Mouse (Mus musculus) adrenal gland, postnatal 4 days (tissue): ENCODE data around the gene Itga11. TPM values are rescaled to one million over a fixed set of nuclear protein-coding genes. Genes with fewer than 3 reads are reported as not detected.
"Not testable (repeated sequence)": the region's sequence is repeated elsewhere in the genome, so short reads cannot be mapped to it uniquely, and the experiment has no call there.

Experiments
- DNase-seq, 2 experiments: peaks; one replicate each; pipeline ENCODE4 v3.0.0; 2021 to 2022; ENCODE audit warnings: low spot score in 2 of 2, mixed read lengths in 2 of 2
- total RNA-seq, 2 experiments: library from RNA; stranded (reverse); gene quantifications; 2 replicates each; pipeline ENCODE4 v1.2.3; 2021

Gene Itga11
- total RNA-seq, 2 experiments from 2014 or later: 2.3 to 2.9 TPM

DNA sequence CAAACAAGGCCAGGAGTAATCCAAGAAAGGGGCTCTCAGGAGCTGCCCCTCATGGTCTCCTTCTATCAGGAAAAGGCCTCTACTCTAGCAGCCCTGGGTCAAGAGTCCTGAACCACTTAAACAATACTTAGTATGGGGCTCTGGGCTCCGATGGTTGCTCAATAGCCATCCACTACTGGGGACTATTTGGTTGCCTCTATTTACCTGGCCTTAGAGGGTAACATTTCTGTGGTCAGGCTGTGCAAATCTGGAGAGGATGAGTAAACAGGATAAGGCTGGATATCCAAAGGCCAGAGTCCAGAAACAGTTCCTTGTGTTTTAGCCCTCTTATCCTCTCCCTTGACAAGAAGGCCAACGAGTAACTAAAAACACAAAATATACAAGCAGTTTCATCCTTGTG lies 137.1 kb downstream of the Itga11 start:
- DNase-seq: no peak

DNA sequence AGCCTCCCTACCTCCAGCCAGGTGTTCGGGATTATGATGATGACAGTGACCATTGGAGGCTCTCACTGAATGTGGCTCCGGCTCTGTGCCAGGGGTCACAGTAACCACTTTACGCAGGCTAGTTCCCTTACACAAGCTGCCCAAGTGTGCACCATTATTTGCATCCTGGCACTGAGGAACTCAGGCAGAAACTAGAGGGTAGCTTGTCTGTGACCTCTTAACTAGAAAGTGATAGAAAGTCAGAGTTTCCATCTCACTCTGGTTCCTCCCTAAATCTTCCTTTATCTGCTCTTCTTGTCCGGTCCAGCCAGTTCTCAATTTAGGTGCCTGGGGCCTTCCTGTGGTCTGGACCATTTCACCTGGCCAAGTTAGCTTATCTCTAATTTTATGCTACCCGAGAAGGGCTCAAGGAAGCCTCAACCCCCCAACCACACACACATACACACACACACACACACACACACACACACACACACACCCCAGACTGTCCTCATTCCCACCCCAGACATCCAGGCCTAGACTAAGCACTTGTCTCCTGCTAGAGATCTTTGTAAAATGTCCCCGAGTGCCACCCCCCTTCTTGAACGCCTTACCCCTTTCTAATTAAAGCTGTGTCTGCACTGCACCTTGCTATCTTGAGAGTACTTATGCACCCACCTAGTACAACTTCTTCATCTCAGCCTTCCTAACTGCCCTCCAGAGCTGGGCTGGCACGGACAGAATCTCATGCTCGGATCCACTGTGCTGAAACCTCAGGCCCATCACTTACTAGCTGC lies 138.9 kb downstream of the Itga11 start:
- DNase-seq: no peak

DNA sequence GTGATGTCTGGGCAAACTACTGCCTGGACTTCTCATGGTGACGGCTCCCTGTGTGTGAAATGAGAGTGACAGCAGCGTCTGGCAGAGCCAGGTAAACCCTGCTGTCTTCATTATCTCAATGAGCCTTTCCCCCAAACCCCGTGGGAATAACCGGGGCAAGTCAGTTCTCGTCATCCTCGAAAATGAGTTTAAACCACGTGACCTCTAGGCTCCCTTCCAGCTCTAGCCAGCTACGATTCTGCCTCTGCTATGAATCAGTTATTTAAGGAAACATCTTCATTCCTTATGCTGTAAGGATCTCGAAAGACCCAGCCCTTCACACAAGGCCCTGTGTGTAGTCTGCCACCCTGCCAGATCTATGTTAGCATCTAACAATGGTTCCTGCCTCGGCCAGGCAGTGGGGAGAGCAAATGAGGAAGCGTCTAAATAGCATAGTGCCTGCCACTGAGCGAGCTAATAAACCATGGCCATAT lies 139.5 kb downstream of the Itga11 start:
- no peak for DNase-seq

DNA sequence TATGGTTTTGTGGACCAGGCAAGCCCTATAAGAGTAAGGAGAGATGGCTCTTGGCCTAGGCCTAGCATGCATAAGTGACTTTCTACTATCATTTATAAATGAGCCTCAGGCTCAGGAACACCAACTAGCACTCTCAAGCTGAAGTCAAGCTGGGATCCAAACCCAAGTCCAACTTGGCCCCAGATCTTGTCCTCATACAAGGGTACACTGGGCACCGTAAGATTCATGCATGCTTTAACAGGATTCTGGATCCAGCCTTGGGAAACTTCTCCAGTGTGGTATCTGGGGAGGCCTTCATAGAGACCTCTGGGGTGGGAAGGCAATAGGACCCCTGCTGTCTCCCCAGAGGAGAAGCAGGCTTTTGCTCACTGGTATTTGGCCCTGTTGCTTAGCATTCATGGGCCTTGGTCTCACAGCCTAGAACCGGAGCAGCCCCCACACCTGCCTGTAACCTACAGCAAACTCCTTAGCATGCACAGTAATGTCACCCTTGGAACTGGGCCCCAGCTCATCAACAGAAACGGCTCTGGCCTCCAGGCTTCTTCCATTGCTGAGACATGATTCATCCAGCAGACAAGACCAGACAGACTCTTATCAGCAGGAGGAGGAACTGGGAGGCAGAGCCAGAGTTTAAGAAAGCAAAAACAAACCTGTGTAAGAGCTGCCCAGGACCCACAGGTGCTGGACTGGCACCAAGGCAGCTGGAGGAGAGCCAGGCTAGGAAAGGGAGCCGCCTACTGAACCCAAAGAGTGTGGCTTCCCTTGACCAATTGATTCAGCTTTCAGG lies 140.4 kb downstream of the Itga11 start:
- no peak for DNase-seq

DNA sequence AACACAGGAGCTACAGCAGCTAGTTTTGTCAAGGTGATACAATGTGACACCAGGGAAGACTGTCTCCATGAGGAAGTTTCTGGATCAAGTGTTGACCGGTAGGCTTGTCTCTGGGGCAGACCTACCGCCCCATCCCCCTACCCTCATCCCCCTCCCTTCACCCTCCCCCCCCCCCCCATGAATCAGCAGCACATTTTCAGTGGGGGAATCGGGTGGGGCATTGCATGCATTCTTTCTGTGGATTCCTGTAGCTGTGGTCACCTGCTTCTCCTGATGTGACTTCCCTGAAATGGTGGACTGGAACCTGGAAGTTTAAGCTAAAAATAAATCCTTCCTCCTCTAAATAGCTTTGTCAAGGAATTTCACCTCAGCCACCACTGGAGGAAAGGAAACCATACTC lies 141.9 kb downstream of the Itga11 start:
- DNase-seq: no peak

DNA sequence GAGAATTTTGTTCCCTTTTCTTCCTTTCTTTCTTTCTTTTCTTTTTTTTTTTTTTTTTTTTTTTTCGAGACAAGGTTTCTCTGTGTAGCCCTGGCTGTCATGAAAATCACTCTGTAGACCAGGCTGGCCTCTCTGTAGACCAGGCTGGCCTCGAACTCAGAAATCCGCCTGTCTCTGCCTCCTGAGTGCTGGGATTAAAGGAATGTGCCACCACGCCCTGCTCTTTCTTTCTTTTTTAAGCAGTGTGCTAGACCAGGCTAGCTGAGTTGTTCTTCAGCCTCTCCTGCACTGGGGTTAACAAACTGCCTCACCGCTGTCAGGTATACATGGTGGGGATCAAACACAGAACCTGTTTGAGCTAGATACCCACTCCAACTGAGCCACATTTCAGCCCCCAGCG lies 142.3 kb downstream of the Itga11 start:
- DNase-seq: not testable (repeated sequence)

DNA sequence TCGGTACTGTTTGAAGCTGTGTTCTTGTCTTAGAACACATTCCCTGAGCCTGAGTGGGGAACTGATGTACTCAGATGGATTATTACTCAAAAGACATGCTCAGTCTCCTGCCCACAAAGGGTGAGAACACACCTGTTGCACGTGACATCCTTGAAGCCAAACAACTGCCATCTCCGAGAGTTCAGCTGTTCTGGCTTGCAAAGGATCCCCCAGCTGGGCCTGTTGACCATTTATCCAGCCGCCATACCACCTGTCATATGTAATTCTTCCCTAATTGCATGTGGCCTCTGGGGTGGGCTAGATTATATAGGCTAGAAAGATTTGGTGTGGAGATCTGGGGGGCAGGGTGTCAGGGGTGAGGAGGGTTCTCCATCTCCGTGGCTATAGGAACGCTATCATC lies 143.2 kb downstream of the Itga11 start:
- no peak for DNase-seq

DNA sequence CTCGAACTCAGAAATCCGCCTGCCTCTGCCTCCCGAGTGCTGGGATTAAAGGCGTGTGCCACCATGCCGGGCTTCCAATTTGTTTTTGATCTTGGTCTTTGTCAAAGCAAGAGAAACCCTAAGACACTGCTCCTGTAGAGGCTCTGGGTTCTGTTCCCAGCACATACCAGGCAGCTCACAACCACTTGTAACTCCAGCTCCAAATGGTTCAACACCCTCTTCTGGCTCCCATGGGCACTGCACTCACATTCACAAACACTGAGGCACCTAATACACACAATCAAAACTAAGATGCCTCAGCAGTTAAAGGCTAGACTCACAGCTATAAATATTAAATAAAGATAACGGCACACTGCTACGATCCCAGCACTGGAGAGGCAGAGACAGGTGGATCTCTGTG lies 144.2 kb downstream of the Itga11 start:
- DNase-seq: no peak

DNA sequence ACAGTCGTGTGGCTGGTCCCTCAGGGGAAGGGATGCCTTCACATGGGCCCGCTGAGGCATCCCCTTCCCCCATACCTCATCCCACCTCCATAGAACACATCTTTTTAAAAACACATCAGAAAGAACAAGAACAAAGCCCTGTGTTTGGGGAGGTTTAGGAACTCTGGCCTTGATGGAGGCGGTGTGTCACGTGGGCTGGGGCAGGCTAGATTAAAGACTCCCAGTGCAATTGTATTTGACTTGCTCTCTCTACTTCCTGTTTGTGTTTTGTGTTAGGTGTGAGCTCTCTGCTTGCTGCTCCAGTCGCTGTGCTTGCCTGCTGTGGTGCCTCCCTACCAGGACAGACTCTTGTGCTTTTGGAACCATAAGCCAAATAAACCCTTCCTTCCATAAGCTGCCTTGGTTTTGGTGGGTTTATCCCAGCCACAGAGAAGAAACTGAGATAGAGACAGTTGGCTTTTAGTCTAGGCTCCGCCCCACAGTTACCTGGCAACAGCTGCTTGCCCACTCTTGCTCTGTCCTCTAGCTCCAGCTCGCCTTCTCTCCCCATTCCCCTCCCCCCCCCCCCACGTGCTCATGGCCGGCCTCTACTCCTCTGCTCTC lies 148.3 kb downstream of the Itga11 start:
- DNase-seq: no peak

DNA sequence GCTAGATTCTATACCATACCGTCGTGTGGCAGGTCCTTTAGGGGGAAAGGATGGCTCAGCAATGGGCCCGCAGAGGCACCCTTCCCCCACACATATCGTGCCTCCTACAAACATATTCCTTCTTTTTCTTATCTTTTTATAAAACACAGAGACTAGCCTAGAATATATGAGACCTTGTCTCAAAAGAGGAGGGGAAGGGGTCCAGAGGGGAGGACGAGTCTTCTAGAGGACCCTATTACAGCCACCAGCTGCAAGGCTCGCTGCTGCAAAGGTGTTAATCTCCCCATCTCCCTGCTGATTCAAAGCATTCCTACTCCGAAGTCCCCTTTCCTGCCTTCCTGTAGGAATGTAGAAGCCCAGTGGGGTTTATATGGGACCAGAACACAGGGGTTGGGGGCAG lies 148.8 kb downstream of the Itga11 start:
- DNase-seq: no peak

DNA sequence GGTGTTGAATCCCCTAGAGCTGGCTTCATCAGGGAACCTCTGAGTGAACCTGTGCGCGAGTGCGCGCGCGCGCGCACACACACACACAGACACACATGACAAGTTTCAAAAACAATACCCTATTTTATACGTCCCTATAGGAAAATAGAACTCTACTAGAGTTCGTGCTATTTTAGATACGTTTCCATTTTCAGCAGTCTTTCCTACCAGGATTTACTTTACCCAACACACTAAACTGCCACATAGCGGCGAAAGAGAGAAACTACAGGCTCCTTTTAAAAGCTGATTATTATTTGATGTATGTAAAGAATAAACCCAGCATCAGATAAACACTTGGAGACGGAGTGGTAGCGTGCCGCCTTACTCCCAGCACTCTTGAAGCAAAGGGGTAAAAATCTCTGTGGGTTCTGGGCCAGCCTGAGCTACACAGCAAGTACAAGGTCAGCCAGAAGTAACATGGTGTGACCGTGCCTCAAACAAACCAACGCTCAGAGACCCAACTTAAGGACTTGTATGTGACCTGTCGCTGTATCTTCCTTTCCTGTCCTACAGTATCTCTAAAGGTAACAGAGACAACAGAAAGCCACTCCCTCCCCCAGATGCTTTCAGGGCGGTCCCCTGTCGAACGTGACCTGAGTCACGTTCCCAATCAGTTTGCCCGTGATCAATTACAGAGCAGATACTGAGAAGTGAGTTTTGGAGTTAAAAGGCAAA lies 150.5 kb downstream of the Itga11 start:
- no peak for DNase-seq

DNA sequence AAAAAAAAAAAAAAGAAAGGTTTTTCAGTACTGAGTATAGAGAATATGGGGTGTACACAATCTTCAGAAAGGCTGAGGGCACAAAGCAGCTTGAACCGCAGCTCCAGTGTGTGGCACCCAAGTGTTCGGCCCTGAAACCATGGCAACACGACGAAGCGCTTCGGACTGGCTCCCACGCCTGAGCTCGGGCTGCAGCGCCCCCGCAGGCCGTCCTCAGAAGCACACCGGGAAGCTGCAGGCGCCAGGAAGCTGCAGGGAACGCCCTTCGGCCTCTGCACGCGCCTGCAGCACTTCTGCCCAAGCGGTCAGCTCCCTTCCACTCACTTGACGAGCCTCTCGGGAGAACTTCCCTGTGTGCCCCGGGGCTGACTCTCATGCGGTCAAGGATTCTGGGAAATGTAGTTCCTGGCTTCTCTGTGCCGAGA lies 151.0 kb downstream of the Itga11 start:
- peak; percentile 91 to 94 for DNase-seq

DNA sequence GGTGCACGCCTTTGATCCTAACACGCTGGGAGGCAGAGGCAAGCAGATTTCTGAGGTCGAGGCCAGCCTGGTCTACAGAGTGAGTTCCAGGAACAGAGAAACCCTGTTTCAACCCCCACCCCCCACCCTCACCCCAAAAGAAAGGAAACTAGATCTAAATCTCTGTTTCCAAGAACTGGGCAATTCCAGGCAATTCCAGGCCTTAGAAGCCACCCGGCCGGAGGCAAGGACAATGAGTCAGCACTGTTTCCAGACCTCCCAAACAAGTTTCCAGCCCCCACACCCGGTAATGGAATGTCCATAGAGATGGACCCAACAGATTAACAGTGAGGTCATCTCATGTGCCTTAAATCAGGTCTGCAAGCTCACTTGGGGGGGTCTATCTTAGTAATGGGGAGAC lies 152.3 kb downstream of the Itga11 start:
- no peak for DNase-seq

Other genes starting within 250 kb of the Itga11 start
- gene Coro2b, start 140.8 kb upstream of the Itga11 start, total RNA-seq: 10 to 100 TPM; 28.4 to 32.6 TPM
- 10 to 100 TPM; 44.0 to 50.4 TPM for gene Fem1b, start 134.1 kb downstream of the Itga11 start, total RNA-seq
- 10 to 100 TPM; 37.5 to 38.1 TPM for gene Cln6, start 161.0 kb downstream of the Itga11 start, total RNA-seq
- gene Calml4, start 180.3 kb downstream of the Itga11 start, total RNA-seq: 10 to 100 TPM; 23.4 to 47.3 TPM